Mouse (Mus musculus): Measurements from ENCODE around the gene Zfr.

DNA sequence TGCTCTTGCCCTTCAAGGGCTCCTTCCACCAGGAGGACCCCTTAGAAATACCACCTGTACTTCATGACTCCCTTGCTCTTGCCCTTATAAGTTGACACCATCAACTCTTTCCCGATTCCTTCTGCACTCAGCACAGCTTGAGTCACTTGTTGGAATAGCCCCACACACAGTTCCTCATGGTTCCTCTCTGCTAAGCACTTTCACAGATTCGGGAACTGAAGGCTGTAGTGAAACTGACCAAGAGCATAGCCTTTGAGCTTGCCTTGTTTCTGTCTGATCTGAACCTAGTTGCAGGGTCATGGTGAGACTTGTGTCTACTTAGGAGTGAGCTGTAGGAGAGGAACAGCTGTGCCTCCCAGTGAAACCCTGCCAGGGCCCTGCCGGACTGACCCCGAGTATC is 115.4 kb downstream of the Zfr start:
- TF ChIP-seq CTCF (IDR thresholded peaks at IDR 0.05; ENCODE audit: borderline replicate concordance, control insufficient read depth, extremely low read depth, insufficient read depth, low read length, poor library complexity) (no peak), POLR2A (IDR thresholded peaks at IDR 0.05; ENCODE audit: control insufficient read depth, extremely low read depth, insufficient read depth, low read length, poor library complexity) (no peak)
